10 mouse cellular contexts compared by ENCODE assay signal in genomic region chr5:75214520-75214919, GRCm38 (mm10).
A peak's percentile ranks its signal among the peaks of the same experiment; 100 is the strongest.
DNase-seq lines count a peak whose midpoint lies in the region; ATAC-seq lines count a peak whose summit lies in the region.
"Had no signal": no experiment of that assay in that cellular context is flagged by ENCODE, and none has a peak within 500 bp of the region (broad histone marks: within the 10 kb centered on the region; RNA-seq: fewer than 3 reads in every experiment).

No protein-coding gene starts in this region.

- no peaks in the 10 kb centered on the region for H3K36me3 ChIP-seq in midbrain, embryonic 15.5 days (replicated peaks)
- H3K36me3 ChIP-seq in forebrain, embryonic 15.5 days = no peaks in the 10 kb centered on the region
- H3K36me3 ChIP-seq: embryonic facial prominence, embryonic 12.5 days; limb, embryonic 13.5 days had no signal

- 50% methylated on average over 6 of the region's 6 CpGs for WGBS in midbrain, embryonic 15.5 days
- WGBS in forebrain, embryonic 15.5 days = 49% methylated on average over 6 of the region's 6 CpGs

- no peak overlapping the region for H3K4me3 ChIP-seq in midbrain, embryonic 15.5 days
- H3K4me3 ChIP-seq in forebrain, embryonic 15.5 days = no peak overlapping the region
- H3K4me3 ChIP-seq: embryonic facial prominence, embryonic 12.5 days; limb, embryonic 13.5 days had no signal

- no peaks in the 10 kb centered on the region for H3K27me3 ChIP-seq in midbrain, embryonic 15.5 days (replicated peaks)
- no peaks in the 10 kb centered on the region for H3K27me3 ChIP-seq in forebrain, embryonic 15.5 days
- H3K27me3 ChIP-seq: embryonic facial prominence, embryonic 12.5 days; limb, embryonic 13.5 days had no signal

- no peak overlapping the region for H3K27ac ChIP-seq in midbrain, embryonic 15.5 days
- no peak overlapping the region for H3K27ac ChIP-seq in forebrain, embryonic 15.5 days (replicated peaks)
- H3K27ac ChIP-seq: embryonic facial prominence, embryonic 12.5 days; limb, embryonic 13.5 days had no signal

- H3K9ac ChIP-seq in midbrain, embryonic 15.5 days = no peak overlapping the region
- H3K9ac ChIP-seq in forebrain, embryonic 15.5 days (replicated peaks) = no peak overlapping the region
- H3K9ac ChIP-seq: embryonic facial prominence, embryonic 12.5 days; limb, embryonic 13.5 days had no signal

- no peaks in the 10 kb centered on the region; the same call in 1 of the 2 replicates for H3K4me1 ChIP-seq in midbrain, embryonic 15.5 days
- 0 out of 2 replicates have a peak, but pooled peaks cover 2% of the 10 kb centered on the region for H3K4me1 ChIP-seq in forebrain, embryonic 15.5 days
- H3K4me1 ChIP-seq: embryonic facial prominence, embryonic 12.5 days; limb, embryonic 13.5 days had no signal

- no peaks in the 10 kb centered on the region for H3K9me3 ChIP-seq in midbrain, embryonic 15.5 days
- H3K9me3 ChIP-seq in forebrain, embryonic 15.5 days = no peaks in the 10 kb centered on the region
- H3K9me3 ChIP-seq: embryonic facial prominence, embryonic 12.5 days; limb, embryonic 13.5 days had no signal

- peak; percentile 65; the same call in 1 of the 2 replicates for ATAC-seq in midbrain, embryonic 15.5 days (replicated peaks)
- no peak for ATAC-seq in forebrain, embryonic 15.5 days (replicated peaks)

- H3K4me2 ChIP-seq in midbrain, embryonic 15.5 days = no peak overlapping the region
- no peak overlapping the region for H3K4me2 ChIP-seq in forebrain, embryonic 15.5 days (replicated peaks)
- H3K4me2 ChIP-seq: embryonic facial prominence, embryonic 12.5 days; limb, embryonic 13.5 days had no signal

- peak; percentile 12 for DNase-seq in adrenal gland, postnatal 10 days
- DNase-seq in adrenal gland, adult 8-10 months = no peak
- DNase-seq in left cerebral cortex, postnatal 25 days (ENCODE audit: low spot score in 2 of 2) = peak; percentile 23 to 42
- no peak for DNase-seq in left cerebral cortex, postnatal 4 days
- peak; percentile 53 for DNase-seq in embryo, embryonic 11 days
- DNase-seq in spleen, postnatal 10 days (ENCODE audit: low spot score in 2 of 2) = no peak

- intact Hi-C loops in left cerebral cortex, postnatal 25 days (cut with DNase I) = loop anchor here (1.0 to 10.0 kb wide), 3 partner anchors 360 to 900 kb away; partner anchors contain the start of gene Kit
- intact Hi-C loops in left cerebral cortex, postnatal 4 days (cut with DNase I) = loop anchor here (5.0 to 10.0 kb wide), 3 partner anchors 130 to 638 kb away; partner anchors contain the start of gene Kit

Comparison
In these comparisons a context has a peak if more than half of its experiments do, and no peak if none do; other contexts are left out.
1. DNase-seq: peak in adrenal gland, postnatal 10 days (single experiment), left cerebral cortex, postnatal 25 days (2 of 2) and embryo, embryonic 11 days (single experiment); none in adrenal gland, adult 8-10 months (single experiment), left cerebral cortex, postnatal 4 days (single experiment) and spleen, postnatal 10 days (0 of 2).